Mouse (Mus musculus) CH12.LX (cell line): ENCODE data around the gene Zfp458. TPM values are rescaled to one million over a fixed set of nuclear protein-coding genes. Genes with fewer than 3 reads are reported as not detected.
"Not testable (repeated sequence)": the region's sequence is repeated elsewhere in the genome, so short reads cannot be mapped to it uniquely, and the experiment has no call there.

Experiments
- DNase-seq: peaks from one replicate; pipeline ENCODE4 v3.0.0-alpha.2; 2013; ENCODE audit errors: extremely low read depth
- H3K27ac ChIP-seq: 2 replicates; pipeline ENCODE4 v1.5.1; 2012; ENCODE audit warnings: low read depth, mild to moderate bottlenecking, control low read depth, moderate library complexity; ENCODE audit not compliant: insufficient read depth
- H3K27me3 ChIP-seq: replicated peaks from 2 replicates; pipeline ENCODE3; 2012; ENCODE audit warnings: inconsistent platforms
- H3K36me3 ChIP-seq, 2 experiments: replicated peaks in 1 of 2; 2 replicates each; pipeline versions ENCODE3 to v1.6.1; 2012; ENCODE audit warnings: inconsistent platforms in 1 of 2, low read length in 1 of 2, mild to moderate bottlenecking in 1 of 2, mixed read lengths in 1 of 2, moderate library complexity in 1 of 2; ENCODE audit not compliant: control insufficient read depth in 1 of 2, insufficient read depth in 1 of 2
- H3K4me1 ChIP-seq, 2 experiments: 2 replicates each; pipeline ENCODE4 v1.6.1; 2012; ENCODE audit warnings: inconsistent platforms in 1 of 2, moderate library complexity in 1 of 2; ENCODE audit not compliant: insufficient read depth in 2 of 2, control insufficient read depth in 1 of 2
- H3K4me2 ChIP-seq: 2 replicates; pipeline ENCODE4 v1.6.1; 2012; ENCODE audit warnings: low read depth, mild to moderate bottlenecking, control low read depth; ENCODE audit not compliant: poor library complexity, insufficient read depth, severe bottlenecking
- H3K4me3 ChIP-seq, 3 experiments: fragments of 150-350 bp in 1 of 3; sonication (generic) in 1 of 3; replicated peaks in 1 of 3; 2 replicates each; pipeline versions ENCODE3 to v1.5.1; 2011 to 2012; ENCODE audit warnings: low read depth in 2 of 3, low read length in 2 of 3, mild to moderate bottlenecking in 2 of 3, moderate library complexity in 2 of 3, control low read depth in 1 of 3, improper control_type of control experiment in 1 of 3, inconsistent platforms in 1 of 3, mixed read lengths in 1 of 3; ENCODE audit not compliant: poor library complexity in 1 of 3
- H3K79me2 ChIP-seq: replicated peaks from 2 replicates; pipeline ENCODE4 v1.6.1; 2012; ENCODE audit warnings: mild to moderate bottlenecking, moderate library complexity; ENCODE audit not compliant: control insufficient read depth, poor library complexity, insufficient read depth, severe bottlenecking; ENCODE audit errors: extremely low read depth
- H3K9ac ChIP-seq: 2 replicates; pipeline ENCODE4 v1.6.1; 2012; ENCODE audit warnings: low read depth, mild to moderate bottlenecking, control low read depth, moderate library complexity; ENCODE audit not compliant: insufficient read depth
- H3K9me3 ChIP-seq: replicated peaks from 2 replicates; pipeline ENCODE3; 2012; ENCODE audit warnings: low read length, inconsistent platforms, mixed read lengths
- BHLHE40 ChIP-seq: IDR thresholded peaks from 2 replicates; pipeline ENCODE4 v1.6.1; 2011; ENCODE audit warnings: mild to moderate bottlenecking, low read depth, low read length, improper control_type of control experiment
- CHD2 ChIP-seq: IDR thresholded peaks from 2 replicates; pipeline ENCODE4 v1.6.1; 2011; ENCODE audit warnings: low read length, improper control_type of control experiment
- CTCF ChIP-seq, 2 experiments: IDR thresholded peaks in 1 of 2; conservative IDR thresholded peaks in 1 of 2; 2 replicates each; pipeline ENCODE4 v1.5.1; 2011 to 2012; ENCODE audit warnings: low read depth in 2 of 2, low read length in 2 of 2, improper control_type of control experiment in 1 of 2, inconsistent platforms in 1 of 2, mild to moderate bottlenecking in 1 of 2, moderate library complexity in 1 of 2
- E2F4 ChIP-seq: IDR thresholded peaks from 2 replicates; pipeline ENCODE4 v1.6.1; 2011; ENCODE audit warnings: low read depth, low read length, improper control_type of control experiment; ENCODE audit not compliant: insufficient replicate concordance
- ELF1 ChIP-seq: IDR thresholded peaks from 2 replicates; pipeline ENCODE4 v1.6.1; 2014; ENCODE audit warnings: low read depth, mild to moderate bottlenecking, inconsistent platforms, low read length, improper control_type of control experiment
- GABPA ChIP-seq: IDR thresholded peaks from 2 replicates; pipeline ENCODE4 v1.6.1; 2012; ENCODE audit warnings: low read depth, low read length, improper control_type of control experiment, inconsistent platforms; ENCODE audit not compliant: insufficient replicate concordance
- HCFC1 ChIP-seq: IDR thresholded peaks from 2 replicates; pipeline ENCODE4 v1.6.1; 2012; ENCODE audit warnings: low read depth, mild to moderate bottlenecking, inconsistent platforms, low read length, improper control_type of control experiment
- JUN ChIP-seq: IDR thresholded peaks from 2 replicates; pipeline ENCODE4 v1.6.1; 2011; ENCODE audit warnings: low read depth, mild to moderate bottlenecking, low read length, improper control_type of control experiment, moderate library complexity; ENCODE audit not compliant: insufficient read depth
- JUND ChIP-seq: conservative IDR thresholded peaks from 2 replicates; pipeline ENCODE4 v1.6.1; 2011; ENCODE audit warnings: low read depth, low read length, improper control_type of control experiment
- KAT2A ChIP-seq: IDR thresholded peaks from 2 replicates; pipeline ENCODE4 v1.6.1; 2012; ENCODE audit warnings: low read length, improper control_type of control experiment, inconsistent platforms; ENCODE audit not compliant: insufficient replicate concordance
- MAX ChIP-seq: IDR thresholded peaks from 2 replicates; pipeline ENCODE4 v1.6.1; 2011; ENCODE audit warnings: low read length, improper control_type of control experiment
- MXI1 ChIP-seq: IDR thresholded peaks from 2 replicates; pipeline ENCODE4 v1.6.1; 2011; ENCODE audit warnings: mild to moderate bottlenecking, low read depth, low read length, improper control_type of control experiment
- MYC ChIP-seq: IDR thresholded peaks from 2 replicates; pipeline ENCODE4 v1.6.1; 2011; ENCODE audit warnings: low read depth, mild to moderate bottlenecking, improper control_type of control experiment, low read length
- NELFE ChIP-seq: IDR thresholded peaks from 2 replicates; pipeline ENCODE4 v1.6.1; 2011; ENCODE audit warnings: low read depth, low read length, improper control_type of control experiment
- PAX5 ChIP-seq: IDR thresholded peaks from 2 replicates; pipeline ENCODE4 v1.6.1; 2012; ENCODE audit warnings: low read length, inconsistent platforms, mixed read lengths
- POLR2A ChIP-seq: IDR thresholded peaks from 2 replicates; pipeline ENCODE4 v1.6.1; 2011; ENCODE audit warnings: low read depth, mild to moderate bottlenecking, improper control_type of control experiment, low read length
- POLR2AphosphoS2 ChIP-seq: IDR thresholded peaks from 2 replicates; pipeline ENCODE4 v1.6.1; 2011; ENCODE audit warnings: low read depth, low read length, improper control_type of control experiment
- RAD21 ChIP-seq: IDR thresholded peaks from 2 replicates; pipeline ENCODE4 v1.6.1; 2011; ENCODE audit warnings: low read depth, mild to moderate bottlenecking, low read length, improper control_type of control experiment, moderate library complexity
- SIN3A ChIP-seq: IDR thresholded peaks from 2 replicates; pipeline ENCODE4 v1.6.1; 2012; ENCODE audit warnings: low read length, improper control_type of control experiment, inconsistent platforms
- SMC3 ChIP-seq: IDR thresholded peaks from 2 replicates; pipeline ENCODE4 v1.6.1; 2011; ENCODE audit warnings: low read depth, low read length, improper control_type of control experiment
- TBP ChIP-seq: conservative IDR thresholded peaks from 2 replicates; pipeline ENCODE4 v1.6.1; 2011; ENCODE audit warnings: low read depth, low read length, improper control_type of control experiment
- TCF12 ChIP-seq: IDR thresholded peaks from 2 replicates; pipeline ENCODE4 v1.6.1; 2014; ENCODE audit warnings: low read depth, mild to moderate bottlenecking, inconsistent platforms, low read length, improper control_type of control experiment
- USF1 ChIP-seq: IDR thresholded peaks from 2 replicates; pipeline ENCODE4 v1.6.1; 2014; ENCODE audit warnings: low read depth, mild to moderate bottlenecking, inconsistent platforms, low read length, improper control_type of control experiment
- ZKSCAN1 ChIP-seq: IDR thresholded peaks from 2 replicates; pipeline ENCODE4 v1.6.1; 2012; ENCODE audit warnings: low read depth, inconsistent platforms, low read length, improper control_type of control experiment, borderline replicate concordance
- dilution Hi-C: fragments of 300-500 bp; cut with MboI; formaldehyde crosslinking; loops from 2 replicates; pipeline ENCODE4 v1.14.3; 2020; ENCODE audit warnings: low sequenced_read_pairs; ENCODE audit not compliant: extremely low pct_unique_long_range_greater_than_20kb, extremely low pct_ligation_motif_present
- in situ Hi-C: fragments of 300-500 bp; cut with MboI; formaldehyde crosslinking; loops from 3 replicates; pipeline ENCODE4 v1.14.3; 2019; ENCODE audit warnings: low sequenced_read_pairs, low pct_ligation_motif_present, low pct_unique_long_range_greater_than_20kb, mixed read lengths
- polyA plus RNA-seq: library from polyadenylated mRNA; unstranded; fragments of >175 nt; gene quantifications from 2 replicates; pipeline ENCODE4 v1.2.1, GENCODE M21; 2012; ENCODE audit warnings: low read depth; ENCODE audit not compliant: insufficient read length
- total RNA-seq, 2 experiments: library from RNA; depleted of rRNA; stranded (reverse); fragments of 300-350 nt in 1 of 2; fragments of >200 nt in 1 of 2; gene quantifications; 2 replicates each; pipeline ENCODE4 v1.2.3; 2012 to 2014

Gene Zfp458
- total and polyA plus RNA-seq, 3 experiments, result 1.6 to 3.3 (median 2.3) TPM

DNA sequence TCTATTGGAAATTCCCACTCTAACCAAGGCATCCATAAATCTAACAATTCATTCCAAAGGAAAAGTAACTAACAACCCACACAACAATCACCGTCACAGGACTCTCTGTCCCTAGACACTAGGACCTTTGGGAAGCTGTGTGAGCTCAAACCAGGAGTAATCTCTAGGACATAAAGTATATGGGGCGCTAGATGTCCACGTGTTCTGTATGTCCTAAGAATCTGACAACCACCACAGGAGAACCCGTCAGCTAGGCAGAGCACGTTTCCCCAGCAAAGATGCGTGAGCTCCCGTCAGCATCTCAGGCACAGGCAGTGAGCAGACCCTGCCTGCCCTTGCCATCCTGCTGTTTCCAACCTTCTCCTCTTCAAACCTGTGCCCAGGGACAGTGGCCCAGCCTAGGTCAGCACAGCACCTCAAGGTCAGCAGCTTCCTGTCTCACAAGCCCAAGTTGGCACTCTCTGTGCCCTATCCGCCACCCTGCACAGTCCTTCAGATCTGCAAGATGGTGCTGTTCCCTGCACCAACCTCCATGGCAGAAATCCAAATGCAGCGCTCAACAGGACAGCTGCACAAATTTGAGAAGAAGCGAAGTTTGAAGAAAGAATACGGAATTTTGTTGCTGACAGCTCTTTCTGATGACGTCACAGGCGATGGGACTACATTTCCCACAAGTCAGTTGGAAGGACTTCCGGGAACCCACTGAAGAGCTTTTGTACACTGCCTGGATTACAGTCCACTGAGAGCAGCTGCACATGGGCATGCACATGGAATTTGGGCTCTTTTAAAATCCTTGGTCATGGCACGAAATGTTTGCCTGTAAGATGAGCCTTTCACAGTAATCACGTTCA, 27.8 kb upstream of the Zfp458 start, which contains the start of gene Zfp457:
Gene Zfp457, minus strand, starts transcription at position 664 of the 851 bp plus-strand sequence.
- TF ChIP-seq GABPA, result peak; percentile 56; the same call in 1 of the 2 replicates
- peak; percentile 69 for TF ChIP-seq JUND
- peak; percentile 83 for TF ChIP-seq MAX
- TF ChIP-seq MXI1, result peak; percentile 89
- TF ChIP-seq TCF12, result peak; percentile 57
- TF ChIP-seq CTCF (conservative IDR thresholded peaks at IDR 0.05 in 1 of 2, IDR thresholded peaks at IDR 0.05 in 1 of 2; ENCODE audit: low read depth in 2 of 2, low read length in 2 of 2), result no peak
- TF ChIP-seq USF1, result no peak
- peak; percentile 93 for TF ChIP-seq SIN3A
- peak; percentile 35; the same call in 1 of the 2 replicates for TF ChIP-seq JUN
- TF ChIP-seq NELFE, result peak; percentile 59
- TF ChIP-seq PAX5, result no peak
- TF ChIP-seq HCFC1, result peak; percentile 98
- peak; percentile 93 for TF ChIP-seq MYC
- peak; percentile 94 for TF ChIP-seq ELF1
- peak; percentile 35; the same call in 1 of the 2 replicates for TF ChIP-seq CHD2
- no peak for TF ChIP-seq RAD21
- TF ChIP-seq BHLHE40, result no peak
- TF ChIP-seq E2F4, result peak; percentile 11; the same call in 1 of the 2 replicates
- peak; percentile 73 for TF ChIP-seq POLR2A
- TF ChIP-seq KAT2A, result peak; percentile 94; the same call in 1 of the 2 replicates
- TF ChIP-seq ZKSCAN1, result no peak
- TF ChIP-seq TBP, result peak; percentile 89
- TF ChIP-seq POLR2AphosphoS2, result peak; percentile 54; the same call in 1 of the 2 replicates
- TF ChIP-seq SMC3, result no peak
- TF ChIP-seq, all 38 proteins: peak for 17
- no peaks in the 10 kb centered on the region for H3K9me3 ChIP-seq
- H3K27me3 ChIP-seq, result no peaks in the 10 kb centered on the region
- H3K4me1 ChIP-seq, result peaks cover 0 to 9% of the 10 kb centered on the region in 2 experiments; a peak in 2 of 4 replicates
- dilution Hi-C loops, result no loop called here
- H3K79me2 ChIP-seq, result 0 out of 2 replicates have a peak, but pooled peaks cover 2% of the 10 kb centered on the region
- in situ Hi-C loops, result no loop called here
- H3K36me3 ChIP-seq, result peaks cover 0 to 6% of the 10 kb centered on the region in 2 experiments
- H3K4me3 ChIP-seq, result peak within 1 kb of the TSS; percentile 85 to 91 (median 88)
- peak; percentile 92 for DNase-seq
- H3K9ac ChIP-seq, result peak within 1 kb of the TSS; percentile 29
- peak within 1 kb of the TSS; percentile 86 for H3K4me2 ChIP-seq
- H3K27ac ChIP-seq, result peak within 1 kb of the TSS; percentile 1; the same call in 1 of the 2 replicates

DNA sequence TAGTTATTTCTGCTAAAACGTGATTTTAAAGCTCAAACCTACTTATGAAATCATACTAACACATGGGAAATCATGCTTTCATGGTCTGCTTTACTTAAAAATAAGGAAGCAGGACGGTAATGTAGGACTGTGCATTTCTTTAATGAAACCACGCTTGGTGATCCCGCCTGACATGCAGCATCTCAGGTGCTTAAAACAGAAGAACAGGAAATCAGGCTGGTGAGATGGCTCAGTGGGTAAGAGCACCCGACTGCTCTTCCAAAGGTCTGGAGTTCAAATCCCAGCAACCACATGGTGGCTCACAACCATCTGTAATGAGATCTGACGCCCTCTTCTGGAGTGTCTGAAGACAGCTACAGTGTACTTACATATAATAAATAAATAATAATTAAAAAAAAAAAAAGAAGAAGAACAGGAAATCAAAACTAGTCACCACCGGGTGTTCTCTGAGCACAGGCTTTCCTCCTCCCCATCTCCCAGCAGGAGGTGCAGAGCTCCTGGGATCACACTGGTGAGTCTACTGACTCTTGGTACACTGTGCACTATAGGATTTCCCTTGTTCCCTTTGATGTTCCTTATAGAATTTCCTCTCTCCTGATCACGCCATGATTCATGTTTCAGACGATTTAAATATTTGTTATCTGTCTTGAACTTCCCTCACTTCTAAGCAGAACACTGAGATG, 8.7 kb downstream of the Zfp458 start:
- Histone ChIP-seq H3K9ac (peak overlapping the region; percentile 20; the same call in 1 of the 2 replicates), H3K4me2 (peak overlapping the region; percentile 51; the same call in 1 of the 2 replicates), H3K4me3 (peak overlapping the region; percentile 70 to 99 (median 76))
- H3K36me3 ChIP-seq, H3K27ac ChIP-seq, H3K27me3 ChIP-seq, H3K4me1 ChIP-seq, DNase-seq, H3K79me2 ChIP-seq, H3K9me3 ChIP-seq, in situ Hi-C loops, dilution Hi-C loops: not testable (repeated sequence)
